In the genomic region with DNA sequence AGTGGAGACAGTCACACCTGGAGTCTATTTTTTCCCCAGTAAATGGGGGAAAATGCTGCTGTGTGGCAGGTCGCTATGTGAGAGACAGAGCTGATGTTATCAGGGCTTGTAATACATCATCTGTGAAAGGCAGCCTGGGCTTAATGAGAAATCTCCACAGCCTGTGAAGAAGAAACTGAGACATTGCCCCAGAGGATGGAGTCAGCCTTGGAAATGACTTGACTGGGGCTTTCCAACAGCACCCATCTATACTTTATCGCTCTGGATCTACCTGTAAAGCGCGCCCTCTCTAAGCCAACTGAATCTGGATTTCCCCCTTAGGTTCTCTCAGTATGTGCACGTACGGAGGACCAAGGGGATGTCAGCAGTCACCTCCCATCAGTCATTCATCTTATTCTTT, we compare ENCODE assay signal across 18 mouse cellular contexts. TPM values are rescaled to one million over a fixed set of nuclear protein-coding genes. Genes with fewer than 3 reads are reported as not detected.
DNase-seq lines count a peak whose midpoint lies in the region; ATAC-seq lines count a peak whose summit lies in the region.
"Had no signal": no experiment of that assay in that cellular context is flagged by ENCODE, and none has a peak within 500 bp of the region (broad histone marks: within the 10 kb centered on the region; RNA-seq: fewer than 3 reads in every experiment).

No protein-coding gene starts in this region.

- no peaks in the 10 kb centered on the region for H3K27me3 ChIP-seq in hindbrain, embryonic 13.5 days
- no peaks in the 10 kb centered on the region for H3K27me3 ChIP-seq in hindbrain, embryonic 14.5 days (ENCODE audit: control insufficient read depth, insufficient read depth, low read length)
- H3K27me3 ChIP-seq: CH12.LX; embryonic facial prominence, embryonic 12.5 days; heart, embryonic 12.5 days had no signal

- peak overlapping the region; percentile 32 for H3K27ac ChIP-seq in hindbrain, embryonic 13.5 days
- H3K27ac ChIP-seq in hindbrain, embryonic 14.5 days, result no peak overlapping the region
- H3K27ac ChIP-seq: embryonic facial prominence, embryonic 12.5 days; gastrocnemius, adult 2 months; hindbrain, embryonic 10.5 days had no signal

- H3K4me3 ChIP-seq in hindbrain, embryonic 13.5 days, result no peak overlapping the region
- H3K4me3 ChIP-seq in hindbrain, embryonic 14.5 days (replicated peaks; ENCODE audit: low read length), result no peak overlapping the region
- H3K4me3 ChIP-seq: embryonic facial prominence, embryonic 12.5 days; gastrocnemius, adult 2 months; heart, embryonic 12.5 days; hindbrain, embryonic 10.5 days had no signal

- WGBS in hindbrain, embryonic 13.5 days, result 86% methylated on average over 6 of the region's 6 CpGs
- 80% methylated on average over 6 of the region's 6 CpGs for WGBS in hindbrain, embryonic 14.5 days

- peaks cover 34% of the 10 kb centered on the region for H3K4me1 ChIP-seq in hindbrain, embryonic 13.5 days (replicated peaks)
- H3K4me1 ChIP-seq in hindbrain, embryonic 14.5 days (replicated peaks; ENCODE audit: control insufficient read depth, insufficient read depth, low read length), result peaks cover 8% of the 10 kb centered on the region
- H3K4me1 ChIP-seq: embryonic facial prominence, embryonic 12.5 days had no signal

- no peak for ATAC-seq in hindbrain, embryonic 13.5 days (ENCODE audit: low FRiP score)
- ATAC-seq in hindbrain, embryonic 14.5 days (ENCODE audit: low FRiP score), result no peak
- ATAC-seq: intestine, postnatal 0 days had no signal

- no peaks in the 10 kb centered on the region for H3K9me3 ChIP-seq in hindbrain, embryonic 13.5 days
- H3K9me3 ChIP-seq in hindbrain, embryonic 14.5 days (ENCODE audit: control insufficient read depth, low read length), result no peaks in the 10 kb centered on the region
- H3K9me3 ChIP-seq: embryonic facial prominence, embryonic 12.5 days; heart, embryonic 12.5 days; hindbrain, embryonic 10.5 days had no signal

- H3K36me3 ChIP-seq in hindbrain, embryonic 13.5 days, result no peaks in the 10 kb centered on the region
- no peaks in the 10 kb centered on the region for H3K36me3 ChIP-seq in hindbrain, embryonic 14.5 days (replicated peaks; ENCODE audit: control insufficient read depth, insufficient read depth)
- H3K36me3 ChIP-seq: embryonic facial prominence, embryonic 12.5 days; heart, embryonic 12.5 days; hindbrain, embryonic 10.5 days had no signal

- DNase-seq in hindbrain, embryonic 14.5 days (ENCODE audit: low spot score), result no peak
- peak; percentile 84 for DNase-seq in CD4-positive helper T cell, adult 2 months (ENCODE audit: low read depth, low spot score)
- peak; percentile 79 for DNase-seq in CD4-positive, CD25-positive, alpha-beta regulatory T cell, adult 2 months (ENCODE audit: low read depth, low spot score)
- DNase-seq in induced T-regulatory cell, adult 2 months (ENCODE audit: low read depth), result peak; percentile 94
- no peak for DNase-seq in gastrocnemius, adult 18-20 months (ENCODE audit: low spot score)
- DNase-seq in cerebellum, adult 8-10 months, result no peak
- DNase-seq: adrenal gland, adult 8-10 months; adrenal gland, postnatal 36 days; cerebellum, adult 9-10 months; cerebellum, postnatal 25 days; gastrocnemius, adult 2 months; kidney, adult 8-10 months had no signal

- H3K9ac ChIP-seq in hindbrain, embryonic 13.5 days, result no peak overlapping the region
- no peak overlapping the region for H3K9ac ChIP-seq in hindbrain, embryonic 14.5 days
- H3K9ac ChIP-seq: embryonic facial prominence, embryonic 12.5 days; heart, embryonic 12.5 days had no signal

- H3K4me2 ChIP-seq in hindbrain, embryonic 13.5 days, result no peak overlapping the region
- H3K4me2 ChIP-seq in hindbrain, embryonic 14.5 days (replicated peaks), result no peak overlapping the region
- H3K4me2 ChIP-seq: embryonic facial prominence, embryonic 12.5 days; heart, embryonic 12.5 days had no signal

RNA-seq across cellular contexts. Expression of gene Sema4d, which starts 21.1 kb away (rescaled TPM):
- polyA plus RNA-seq in hindbrain, embryonic 13.5 days (2015; fragmentation: Nextera tagmentation; extraction: Ambion mirVana), result 10.5 and 10.9 TPM in 2 replicates
- polyA plus RNA-seq in hindbrain, embryonic 14.5 days (2014; fragmentation: Nextera tagmentation; extraction: Ambion mirVana), result 16.2 and 17.8 TPM in 2 replicates
- 100 to 1,000 TPM; 118 to 125 TPM for total RNA-seq in gastrocnemius, adult 18-20 months (2021)

RNA-seq across cellular contexts. Expression of gene Gadd45g, which starts 31.8 kb away (rescaled TPM):
- 113 and 116 TPM in 2 replicates for polyA plus RNA-seq in hindbrain, embryonic 13.5 days (2015; fragmentation: Nextera tagmentation; extraction: Ambion mirVana)
- polyA plus RNA-seq in hindbrain, embryonic 14.5 days (2014; fragmentation: Nextera tagmentation; extraction: Ambion mirVana), result 38.4 and 43.6 TPM in 2 replicates
- total RNA-seq in gastrocnemius, adult 18-20 months (2021), result 100 to 1,000 TPM in 1 of 2 experiments, 10 to 100 TPM in 1; 43.0 to 114 TPM

Comparison
In these comparisons a context has a peak if more than half of its experiments do, and no peak if none do; other contexts are left out.
1. DNase-seq: peak in CD4-positive helper T cell, adult 2 months (single experiment), CD4-positive, CD25-positive, alpha-beta regulatory T cell, adult 2 months (single experiment) and induced T-regulatory cell, adult 2 months (single experiment); none in hindbrain, embryonic 14.5 days (single experiment), gastrocnemius, adult 18-20 months (single experiment) and cerebellum, adult 8-10 months (single experiment).